Mouse (Mus musculus) bone marrow macrophage, adult 2 months (primary cell): ENCODE results near the gene Unc79.

Experiments used
- CTCF ChIP-seq: IDR thresholded peaks from 2 replicates; pipeline ENCODE4 v1.5.1; 2012; ENCODE audit warnings: low read depth, mild to moderate bottlenecking, low read length, moderate library complexity
- POLR2A ChIP-seq: IDR thresholded peaks from 2 replicates; pipeline ENCODE4 v1.6.1; 2012; ENCODE audit warnings: mild to moderate bottlenecking, low read depth, low read length, borderline replicate concordance

DNA sequence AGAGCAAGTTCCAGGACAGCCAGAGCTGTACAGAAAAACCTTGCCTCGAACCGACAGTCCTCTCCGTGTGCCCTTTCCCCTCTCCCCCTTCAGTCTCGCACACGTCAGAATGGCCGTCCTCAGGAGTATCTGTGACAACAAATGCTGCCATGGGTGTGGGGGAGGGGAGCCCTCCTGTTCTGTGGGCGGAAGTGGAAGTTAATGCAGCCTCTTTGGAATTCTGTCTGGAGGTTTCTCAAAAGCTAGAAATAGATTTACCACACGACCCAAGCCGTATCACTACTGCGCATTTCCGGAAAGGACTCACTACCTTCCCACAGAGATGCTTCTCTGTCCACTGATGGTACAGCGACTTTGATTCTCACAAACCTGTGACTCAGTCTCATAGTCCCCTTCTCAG lies 120.9 kb downstream of the Unc79 start:
- no peak for TF ChIP-seq POLR2A
- no peak for TF ChIP-seq CTCF
